Mouse (Mus musculus): Measurements from ENCODE around the gene Msh6.

Gene Msh6

GRCm38 (mm10) chr17:87976154-87976806, 1.4 kb downstream of the Msh6 start:
- in situ Hi-C loops (cut with MboI; ENCODE audit: unreplicated experiment in 2 of 2), result loop anchor here in 1 of 2 experiments (25.0 kb wide), 2 partner anchors 539 to 689 kb away; partner anchors contain the start of genes Calm2, Stpg4 and Ttc7

DNA sequence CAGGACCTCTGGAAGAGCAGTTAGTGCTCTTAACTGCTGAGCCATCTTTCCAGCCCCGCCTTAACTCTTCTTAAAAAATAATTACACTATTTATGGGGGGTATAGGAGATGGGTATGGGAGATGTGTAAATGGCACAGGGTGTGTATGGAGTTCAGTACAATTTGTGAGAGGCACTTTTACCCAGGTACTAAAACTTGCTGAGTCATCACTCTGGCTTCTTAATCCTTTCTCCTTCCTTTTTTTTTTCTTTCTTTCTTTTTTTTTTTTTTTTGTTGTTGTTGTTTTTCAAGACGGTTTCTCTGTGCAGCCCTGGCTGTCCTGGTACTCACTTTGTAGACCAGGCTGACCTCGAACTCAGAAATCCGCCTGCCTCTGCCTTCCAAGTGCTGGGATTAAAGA, 2.1 kb downstream of the Msh6 start:
- in situ Hi-C loops (cut with MboI; ENCODE audit: unreplicated experiment in 2 of 2), result loop anchor here in 1 of 2 experiments (25.0 kb wide), 2 partner anchors 540 to 690 kb away; partner anchors contain the start of genes Calm2, Stpg4 and Ttc7

- in situ Hi-C loops (cut with MboI; ENCODE audit: unreplicated experiment in 2 of 2), result loop anchor here in 1 of 2 experiments (25.0 kb wide), 2 partner anchors 542 to 692 kb away; partner anchors contain the start of genes Calm2, Stpg4 and Ttc7
These were observed 4.8 kb downstream of the Msh6 start for GRCm38 (mm10) chr17:87979696-87980095.

DNA sequence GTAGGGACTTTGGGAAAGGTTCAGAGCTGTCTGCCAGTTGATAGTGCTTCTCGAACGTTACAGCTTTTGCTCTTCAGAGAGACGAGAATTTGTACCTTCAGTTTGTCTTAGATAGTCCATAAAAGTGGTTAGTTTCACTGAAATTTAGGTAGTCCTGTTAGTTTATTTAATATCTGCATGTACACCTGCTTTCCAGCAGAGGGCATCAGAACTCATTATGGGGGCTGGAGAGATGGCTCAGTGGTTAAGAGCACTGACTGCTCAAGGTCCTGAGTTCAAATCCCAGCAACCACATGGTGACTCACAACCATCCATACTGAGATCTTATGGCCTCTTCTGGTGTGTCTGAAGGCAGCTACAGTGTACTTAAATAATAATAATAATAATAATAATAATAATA, 7.2 kb downstream of the Msh6 start:
- in situ Hi-C loops (cut with MboI; ENCODE audit: unreplicated experiment in 2 of 2), result loop anchor here in 1 of 2 experiments (25.0 kb wide), 2 partner anchors 545 to 695 kb away; partner anchors contain the start of genes Calm2, Stpg4 and Ttc7

- in situ Hi-C loops (cut with MboI; ENCODE audit: unreplicated experiment in 2 of 2), result loop anchor here in 1 of 2 experiments (25.0 kb wide), 2 partner anchors 546 to 696 kb away; partner anchors contain the start of genes Calm2, Stpg4 and Ttc7
These were observed 8.5 kb downstream of the Msh6 start for GRCm38 (mm10) chr17:87983313-87983712.

GRCm38 (mm10) chr17:87984440-87985214, 9.8 kb downstream of the Msh6 start:
- in situ Hi-C loops (cut with MboI; ENCODE audit: unreplicated experiment in 2 of 2), result loop anchor here in 1 of 2 experiments (5.0 to 25.0 kb wide), 3 partner anchors 73 to 697 kb away; partner anchors contain the start of genes Calm2, Stpg4 and Ttc7

- in situ Hi-C loops (cut with MboI; ENCODE audit: unreplicated experiment in 2 of 2), result loop anchor here in 1 of 2 experiments (5.0 to 25.0 kb wide), 3 partner anchors 71 to 699 kb away; partner anchors contain the start of genes Calm2, Stpg4 and Ttc7
These were observed 11.1 kb downstream of the Msh6 start for GRCm38 (mm10) chr17:87985916-87986315.

GRCm38 (mm10) chr17:87987507-87987906, 12.6 kb downstream of the Msh6 start:
- in situ Hi-C loops (cut with MboI; ENCODE audit: unreplicated experiment in 2 of 2), result loop anchor here in 1 of 2 experiments (5.0 to 25.0 kb wide), 3 partner anchors 70 to 700 kb away; partner anchors contain the start of genes Calm2, Stpg4 and Ttc7

- in situ Hi-C loops (cut with MboI; ENCODE audit: unreplicated experiment in 2 of 2), result loop anchor here in 1 of 2 experiments (25.0 kb wide), 2 partner anchors 555 to 705 kb away; partner anchors contain the start of genes Calm2, Stpg4 and Ttc7
These were observed 17.3 kb downstream of the Msh6 start for GRCm38 (mm10) chr17:87992154-87992553.

DNA sequence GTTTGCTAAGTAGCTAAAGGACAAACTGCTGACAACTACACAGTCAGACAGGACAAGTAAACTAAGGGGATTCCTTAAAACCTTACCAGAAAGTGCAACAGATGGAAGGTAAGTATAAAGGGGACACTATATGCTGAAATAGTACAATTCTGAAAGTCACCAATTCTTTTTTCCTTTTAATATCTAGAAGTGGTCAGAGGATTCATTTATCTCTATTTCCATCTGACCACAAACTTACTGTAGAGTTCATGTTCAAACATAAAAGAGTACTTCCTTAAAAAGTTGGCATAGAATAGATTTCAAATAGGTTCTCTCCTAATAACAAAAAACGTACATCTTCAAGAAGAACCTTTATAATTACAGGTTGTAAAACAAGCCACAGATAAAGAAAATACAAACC, 18.5 kb downstream of the Msh6 start:
- in situ Hi-C loops (cut with MboI; ENCODE audit: unreplicated experiment in 2 of 2), result loop anchor here in 1 of 2 experiments (25.0 kb wide), 2 partner anchors 556 to 706 kb away; partner anchors contain the start of genes Calm2, Stpg4 and Ttc7

DNA sequence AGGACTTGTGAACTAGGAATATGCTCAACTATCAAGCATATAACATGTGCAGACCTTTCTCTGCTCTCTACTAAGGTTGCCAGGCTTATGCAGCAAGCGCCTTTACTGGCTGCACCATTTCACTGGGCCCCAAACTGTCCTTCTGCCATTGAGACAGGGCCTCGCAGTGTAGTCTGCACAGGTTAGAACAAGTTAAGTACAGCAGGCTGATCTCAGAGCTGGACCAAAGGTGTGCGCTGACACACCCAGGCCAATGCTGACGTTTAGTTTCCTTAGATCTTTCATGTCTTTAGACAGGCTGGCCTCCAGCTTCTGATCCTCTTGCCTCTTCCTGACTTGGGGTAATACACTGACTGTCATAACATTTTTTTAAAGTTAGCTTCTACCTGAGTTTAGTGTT, 22.9 kb downstream of the Msh6 start:
- in situ Hi-C loops (cut with MboI; ENCODE audit: unreplicated experiment in 2 of 2), result loop anchor here in 1 of 2 experiments (25.0 kb wide), 2 partner anchors 561 to 711 kb away; partner anchors contain the start of genes Calm2, Stpg4 and Ttc7

DNA sequence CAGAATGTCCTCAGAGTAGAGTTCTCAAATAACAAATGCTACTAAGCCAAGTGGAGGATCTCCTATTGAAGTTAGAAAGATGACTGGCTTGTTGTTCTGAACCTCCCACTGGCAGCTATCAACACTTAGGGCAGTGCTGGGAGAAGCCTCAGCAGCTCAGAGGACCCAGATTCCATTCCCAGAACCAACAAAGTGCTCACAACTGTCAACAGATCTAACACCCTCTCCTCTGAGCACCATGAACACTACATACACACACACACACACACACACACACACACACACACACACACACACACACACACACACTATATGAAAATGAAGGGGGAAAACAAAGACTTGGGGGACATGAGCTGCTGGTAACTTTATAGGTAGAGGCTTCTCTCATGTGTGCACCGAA, 30.0 kb downstream of the Msh6 start:
- in situ Hi-C loops (cut with MboI; ENCODE audit: unreplicated experiment in 2 of 2), result no loop called here

DNA sequence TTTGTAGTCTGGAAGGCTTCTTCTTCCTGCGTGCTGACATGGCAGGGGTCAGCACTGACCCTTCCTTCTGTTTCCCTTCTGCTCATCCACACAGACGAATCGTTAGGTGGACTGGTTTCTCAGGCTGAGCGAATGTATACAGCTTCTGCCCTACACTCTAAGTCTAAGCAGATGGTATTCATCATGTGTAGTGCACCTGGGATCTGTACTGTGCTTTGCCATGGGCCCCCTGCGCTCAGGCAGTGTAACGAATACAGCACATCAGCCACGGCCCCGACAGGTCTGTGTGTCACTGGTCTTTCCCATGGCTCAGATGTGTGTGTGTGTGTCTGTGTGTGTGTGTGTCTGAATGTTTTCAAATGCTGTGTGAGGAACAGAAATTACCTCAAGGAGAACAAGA, 32.1 kb downstream of the Msh6 start:
- in situ Hi-C loops (cut with MboI; ENCODE audit: unreplicated experiment in 2 of 2), result no loop called here

GRCm38 (mm10) chr17:88014456-88014855, 39.6 kb downstream of the Msh6 start:
- in situ Hi-C loops (cut with MboI; ENCODE audit: unreplicated experiment in 2 of 2), result no loop called here

GRCm38 (mm10) chr17:88016027-88016426, 41.2 kb downstream of the Msh6 start:
- in situ Hi-C loops (cut with MboI; ENCODE audit: unreplicated experiment in 2 of 2), result loop anchor here in 1 of 2 experiments (5.0 kb wide), 1 partner anchor 134 kb away; no protein-coding TSS in a partner anchor

DNA sequence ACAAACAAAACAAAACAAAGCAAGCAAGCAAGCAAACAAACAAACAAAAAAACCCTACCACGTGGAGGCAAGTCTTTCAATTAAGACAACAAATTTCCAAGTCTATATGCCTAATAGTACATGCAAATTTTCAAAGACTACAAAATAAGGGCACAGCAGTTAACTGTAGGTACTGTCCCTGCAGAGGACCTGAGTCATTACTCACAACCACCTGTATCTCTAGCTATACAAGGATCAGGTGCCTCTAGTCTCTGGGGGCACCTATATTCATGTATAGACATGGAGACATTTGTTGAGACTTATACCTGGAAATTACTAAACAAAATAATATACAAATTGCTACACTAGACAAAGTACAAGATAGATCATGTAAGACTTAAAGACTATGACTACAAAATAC, 49.1 kb downstream of the Msh6 start:
- in situ Hi-C loops (cut with MboI; ENCODE audit: unreplicated experiment in 2 of 2), result loop anchor here (5.0 to 10.0 kb wide), 2 partner anchors 81 to 483 kb away; no protein-coding TSS in a partner anchor

- in situ Hi-C loops (cut with MboI; ENCODE audit: unreplicated experiment in 2 of 2), result loop anchor here in 1 of 2 experiments (5.0 to 25.0 kb wide), 3 partner anchors 80 to 612 kb away; no protein-coding TSS in a partner anchor
These were observed 50.4 kb downstream of the Msh6 start for GRCm38 (mm10) chr17:88025227-88025626.

DNA sequence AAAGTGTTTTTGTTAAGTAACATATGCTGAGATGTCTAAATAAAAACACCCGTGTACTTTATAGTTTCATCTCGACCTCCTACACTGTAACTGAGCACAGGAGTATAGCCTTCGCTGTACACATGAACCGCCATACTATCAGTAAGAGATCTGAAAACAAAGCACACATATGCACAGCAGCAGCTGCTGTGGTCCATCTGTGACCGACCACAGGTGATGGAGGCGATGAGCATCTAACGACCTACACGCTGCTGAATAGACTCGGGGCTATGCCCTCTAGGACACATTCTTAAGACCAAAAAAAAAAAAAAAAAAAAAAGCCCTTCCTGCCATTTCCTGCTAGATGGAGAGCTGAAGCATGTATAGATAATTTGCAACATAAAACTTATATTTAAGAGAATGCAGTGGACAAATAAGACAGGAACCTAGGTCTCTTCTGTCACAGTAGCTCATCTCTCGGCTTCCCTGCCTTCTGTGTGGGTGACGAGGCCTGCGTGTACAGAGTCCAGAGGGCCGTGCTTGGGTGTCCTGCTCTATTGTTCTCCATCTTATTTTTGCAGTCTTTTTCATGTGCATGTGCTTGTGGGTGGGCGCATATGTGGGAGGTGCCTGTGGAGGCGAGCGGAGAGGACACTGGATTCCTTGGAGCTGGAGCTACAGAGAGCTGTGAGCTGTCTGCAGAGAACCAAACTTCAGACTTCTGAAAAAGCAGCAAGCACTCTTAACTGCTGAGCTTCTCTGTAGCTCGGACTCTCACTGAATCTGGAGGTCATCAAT, 54.5 kb downstream of the Msh6 start:
- in situ Hi-C loops (cut with MboI; ENCODE audit: unreplicated experiment in 2 of 2), result loop anchor here in 1 of 2 experiments (5.0 to 25.0 kb wide), 3 partner anchors 75 to 608 kb away; no protein-coding TSS in a partner anchor

GRCm38 (mm10) chr17:88031755-88032154, 56.9 kb downstream of the Msh6 start:
- in situ Hi-C loops (cut with MboI; ENCODE audit: unreplicated experiment in 2 of 2), result loop anchor here (5.0 to 25.0 kb wide), 4 partner anchors 36 to 606 kb away; partner anchors contain the start of gene Fbxo11 (in 2 of the 2)
